Mouse (Mus musculus) heart, embryonic 12.5 days (tissue): ENCODE results near the gene AW549877. TPM values are rescaled to one million over a fixed set of nuclear protein-coding genes. Genes with fewer than 3 reads are reported as not detected.
A peak's percentile ranks its signal among the peaks of the same experiment; 100 is the strongest.

ENCODE experiments used
- ATAC-seq: fragments of 200-750 bp; cut with Nextera tagmentation; 2 replicates; pipeline ENCODE4 v1.8.0; 2017; ENCODE audit warnings: moderate TSS enrichment, moderate library complexity; ENCODE audit not compliant: insufficient number of reproducible peaks, low FRiP score
- H3K27ac ChIP-seq: fragments of 300-500 bp; sonication (generic); 2 replicates; pipeline ENCODE4 v1.5.1; 2016; ENCODE audit warnings: mild to moderate bottlenecking, moderate library complexity; ENCODE audit not compliant: poor library complexity, severe bottlenecking
- H3K27me3 ChIP-seq: fragments of 300-500 bp; sonication (generic); replicated peaks from 2 replicates; pipeline ENCODE4 v1.6.1; 2016; ENCODE audit warnings: mild to moderate bottlenecking, moderate library complexity
- H3K36me3 ChIP-seq: fragments of 300-500 bp; sonication (generic); 2 replicates; pipeline ENCODE4 v1.6.1; 2016; ENCODE audit warnings: mild to moderate bottlenecking, moderate library complexity
- H3K4me1 ChIP-seq: fragments of 300-500 bp; sonication (generic); replicated peaks from 2 replicates; pipeline ENCODE4 v1.6.1; 2016; ENCODE audit warnings: mild to moderate bottlenecking
- H3K4me2 ChIP-seq: fragments of 300-500 bp; sonication (generic); 2 replicates; pipeline ENCODE4 v1.6.1; 2016; ENCODE audit warnings: mild to moderate bottlenecking, moderate library complexity
- H3K4me3 ChIP-seq: fragments of 300-500 bp; sonication (generic); 2 replicates; pipeline ENCODE4 v1.5.1; 2016; ENCODE audit warnings: mild to moderate bottlenecking
- H3K9ac ChIP-seq: fragments of 300-500 bp; sonication (generic); 2 replicates; pipeline ENCODE4 v1.6.1; 2016; ENCODE audit warnings: mild to moderate bottlenecking, moderate library complexity
- H3K9me3 ChIP-seq: fragments of 300-500 bp; sonication (generic); replicated peaks from 2 replicates; pipeline ENCODE4 v1.6.1; 2016; ENCODE audit warnings: mild to moderate bottlenecking, moderate library complexity
- WGBS: fragments of 180-500 bp; shearing (Covaris S2); methylation state at CpG from one replicate; pipeline ENCODE4 v1.1.7; 2016; 5-methylcytosine and 5-hydroxymethylcytosine counted together
- polyA plus RNA-seq: library from polyadenylated mRNA; unstranded; fragments of >200 nt; fragmentation: Nextera tagmentation; extraction: Ambion mirVana; gene quantifications from 2 replicates; pipeline ENCODE4 v1.2.1, GENCODE M21; 2016

AW549877 gene
- polyA plus RNA-seq, 1 experiment from 2014 or later: 40.9 TPM

GRCm38 (mm10) chr15:3979871-3980270, 15.7 kb downstream of the AW549877 start:
- Histone ChIP-seq H3K4me2 (peak overlapping the region; percentile 80), H3K27ac (peak overlapping the region; percentile 98), H3K36me3 (peaks cover 13% of the 10 kb centered on the region), H3K4me1 (peaks cover 7% of the 10 kb centered on the region; the same call in 1 of the 2 replicates), H3K9me3 (no peaks in the 10 kb centered on the region), H3K27me3 (no peaks in the 10 kb centered on the region), H3K4me3 (peak overlapping the region; percentile 74), H3K9ac (peak overlapping the region; percentile 94)
- no peak for ATAC-seq
- 70% methylated on average over 3 of the region's 3 CpGs for WGBS

- peak within 1 kb of the TSS; percentile 94 for H3K9ac ChIP-seq
- H3K27me3 ChIP-seq: no peaks in the 10 kb centered on the region
- peak; percentile 91 for ATAC-seq
- H3K4me1 ChIP-seq: peaks cover 7% of the 10 kb centered on the region; the same call in 1 of the 2 replicates
- H3K4me2 ChIP-seq: peak within 1 kb of the TSS; percentile 80
- H3K36me3 ChIP-seq: peaks cover 17% of the 10 kb centered on the region
- under 1% methylated on average over 60 of the region's 61 CpGs for WGBS
- H3K4me3 ChIP-seq: peak within 1 kb of the TSS; percentile 74
- H3K9me3 ChIP-seq: no peaks in the 10 kb centered on the region
- H3K27ac ChIP-seq: peak within 1 kb of the TSS; percentile 98
Measured at GRCm38 (mm10) chr15:3979061-3979848, 16.3 kb downstream of the AW549877 start, which contains the start of gene Fbxo4. Gene Fbxo4, minus strand, starts transcription at chr15:3979573.

GRCm38 (mm10) chr15:3978279-3978678, 17.3 kb downstream of the AW549877 start:
- WGBS: 92% methylated on average over 2 of the region's 2 CpGs
- no peak for ATAC-seq
- Histone ChIP-seq H3K27ac (no peak overlapping the region), H3K4me1 (peaks cover 7% of the 10 kb centered on the region; the same call in 1 of the 2 replicates), H3K9me3 (no peaks in the 10 kb centered on the region), H3K36me3 (peaks cover 11% of the 10 kb centered on the region), H3K4me3 (no peak overlapping the region), H3K4me2 (no peak overlapping the region), H3K27me3 (no peaks in the 10 kb centered on the region), H3K9ac (no peak overlapping the region)

GRCm38 (mm10) chr15:3973300-3973699, 22.2 kb downstream of the AW549877 start:
- WGBS: 83% methylated on average over 3 of the region's 3 CpGs
- H3K4me2 ChIP-seq: no peak overlapping the region
- no peak overlapping the region for H3K9ac ChIP-seq
- H3K36me3 ChIP-seq: peaks cover 32% of the 10 kb centered on the region
- no peak overlapping the region for H3K4me3 ChIP-seq
- H3K27ac ChIP-seq: no peak overlapping the region
- H3K9me3 ChIP-seq: no peaks in the 10 kb centered on the region
- no peaks in the 10 kb centered on the region for H3K27me3 ChIP-seq
- H3K4me1 ChIP-seq: no peaks in the 10 kb centered on the region
- no peak for ATAC-seq

- ATAC-seq: no peak
- no peak overlapping the region for H3K9ac ChIP-seq
- H3K9me3 ChIP-seq: no peaks in the 10 kb centered on the region
- H3K27me3 ChIP-seq: no peaks in the 10 kb centered on the region
- no peaks in the 10 kb centered on the region for H3K4me1 ChIP-seq
- H3K27ac ChIP-seq: no peak overlapping the region
- H3K4me3 ChIP-seq: no peak overlapping the region
- 89% methylated on average over 6 of the region's 6 CpGs for WGBS
- no peak overlapping the region for H3K4me2 ChIP-seq
- peaks cover 33% of the 10 kb centered on the region for H3K36me3 ChIP-seq
Measured at GRCm38 (mm10) chr15:3970193-3970592, 25.4 kb downstream of the AW549877 start.

- Histone ChIP-seq H3K4me3 (no peak overlapping the region), H3K36me3 (peaks cover 30% of the 10 kb centered on the region), H3K9me3 (no peaks in the 10 kb centered on the region), H3K4me2 (no peak overlapping the region), H3K27ac (no peak overlapping the region), H3K4me1 (no peaks in the 10 kb centered on the region), H3K27me3 (no peaks in the 10 kb centered on the region), H3K9ac (no peak overlapping the region)
- 71% methylated on average over 14 of the region's 14 CpGs for WGBS
- no peak for ATAC-seq
Measured at GRCm38 (mm10) chr15:3969743-3970142, 25.8 kb downstream of the AW549877 start.

- Histone ChIP-seq H3K4me3 (no peak overlapping the region), H3K9me3 (no peaks in the 10 kb centered on the region), H3K9ac (no peak overlapping the region), H3K36me3 (no peaks in the 10 kb centered on the region), H3K27me3 (no peaks in the 10 kb centered on the region), H3K4me1 (peaks cover 10% of the 10 kb centered on the region; the same call in 1 of the 2 replicates), H3K4me2 (no peak overlapping the region), H3K27ac (no peak overlapping the region; the same call in 1 of the 2 replicates)
- ATAC-seq: no peak
- 50% methylated on average over 8 of the region's 8 CpGs for WGBS
Measured at GRCm38 (mm10) chr15:3962251-3962650, 33.3 kb downstream of the AW549877 start.

- Histone ChIP-seq H3K27ac (no peak overlapping the region), H3K9me3 (no peaks in the 10 kb centered on the region), H3K4me2 (no peak overlapping the region), H3K36me3 (no peaks in the 10 kb centered on the region), H3K4me3 (no peak overlapping the region), H3K9ac (no peak overlapping the region), H3K27me3 (no peaks in the 10 kb centered on the region), H3K4me1 (peaks cover 10% of the 10 kb centered on the region; the same call in 1 of the 2 replicates)
- no peak for ATAC-seq
- WGBS: 68% methylated on average over 1 of the region's 1 CpGs
Measured at GRCm38 (mm10) chr15:3960094-3960493, 35.5 kb downstream of the AW549877 start.

GRCm38 (mm10) chr15:3957982-3958381, 37.6 kb downstream of the AW549877 start:
- 25% methylated on average over 4 of the region's 4 CpGs for WGBS
- no peaks in the 10 kb centered on the region for H3K36me3 ChIP-seq
- H3K4me2 ChIP-seq: no peak overlapping the region
- H3K4me1 ChIP-seq: peaks cover 10% of the 10 kb centered on the region; the same call in 1 of the 2 replicates
- no peak for ATAC-seq
- H3K9ac ChIP-seq: no peak overlapping the region
- no peaks in the 10 kb centered on the region for H3K27me3 ChIP-seq
- H3K4me3 ChIP-seq: no peak overlapping the region
- H3K27ac ChIP-seq: no peak overlapping the region
- H3K9me3 ChIP-seq: 0 out of 2 replicates have a peak, but pooled peaks cover 3% of the 10 kb centered on the region

GRCm38 (mm10) chr15:3954971-3955370, 40.6 kb downstream of the AW549877 start:
- ATAC-seq: no peak
- WGBS: 76% methylated on average over 2 of the region's 2 CpGs
- H3K27me3 ChIP-seq: no peaks in the 10 kb centered on the region
- H3K9ac ChIP-seq: no peak overlapping the region
- no peak overlapping the region for H3K27ac ChIP-seq
- H3K4me2 ChIP-seq: no peak overlapping the region
- H3K4me3 ChIP-seq: no peak overlapping the region
- 0 out of 2 replicates have a peak, but pooled peaks cover 3% of the 10 kb centered on the region for H3K9me3 ChIP-seq
- no peaks in the 10 kb centered on the region for H3K4me1 ChIP-seq
- no peaks in the 10 kb centered on the region for H3K36me3 ChIP-seq

- Histone ChIP-seq H3K27me3 (no peaks in the 10 kb centered on the region), H3K4me3 (no peak overlapping the region), H3K9me3 (no peaks in the 10 kb centered on the region), H3K36me3 (no peaks in the 10 kb centered on the region), H3K9ac (no peak overlapping the region), H3K4me2 (no peak overlapping the region), H3K4me1 (no peaks in the 10 kb centered on the region), H3K27ac (no peak overlapping the region)
- no peak for ATAC-seq
- 79% methylated on average over 2 of the region's 2 CpGs for WGBS
Measured at GRCm38 (mm10) chr15:3938132-3938531, 57.4 kb downstream of the AW549877 start.
